Comparison of ENCODE assay signal across 8 mouse cellular contexts in the genomic region with DNA sequence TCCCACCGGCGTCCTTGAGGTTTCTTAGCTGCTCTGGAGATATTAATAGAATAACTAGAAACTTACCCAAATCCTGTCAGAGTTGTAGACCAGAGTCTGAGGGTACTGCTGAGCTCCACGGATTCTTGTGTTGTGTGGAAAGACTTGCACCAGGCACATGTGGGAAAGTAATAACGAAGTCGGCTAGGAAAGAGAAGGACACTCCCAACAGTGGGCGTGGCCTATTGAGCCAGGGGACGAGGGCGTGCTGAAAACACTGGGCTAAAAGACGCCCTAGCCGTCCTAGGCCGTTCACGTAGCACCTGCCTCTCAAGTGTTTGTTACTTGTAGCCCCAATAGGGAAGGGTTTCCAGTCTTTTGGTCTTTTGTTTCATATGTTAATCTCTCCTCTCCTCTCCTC. TPM values are rescaled to one million over a fixed set of nuclear protein-coding genes. Genes with fewer than 3 reads are reported as not detected.
A peak's percentile ranks its signal among the peaks of the same experiment; 100 is the strongest.
DNase-seq lines count a peak whose midpoint lies in the region; ATAC-seq and TF ChIP-seq lines count a peak whose summit lies in the region.

A gene (minus strand): TSS at position 351 of the 400 bp plus-strand sequence.

- no peak within 1 kb of the TSS for H3K4me3 ChIP-seq in embryonic facial prominence, embryonic 14.5 days (ENCODE audit: low read depth, low read length)
- peak within 1 kb of the TSS; percentile 22 for H3K4me3 ChIP-seq in heart, embryonic 11.5 days (ENCODE audit: low read depth, low read length)
- peak within 1 kb of the TSS; percentile 26 for H3K4me3 ChIP-seq in kidney, embryonic 16.5 days (ENCODE audit: low read length)
- H3K4me3 ChIP-seq in liver, adult 2 months (ENCODE audit: insufficient read depth, low read depth, low read length) = peak within 1 kb of the TSS; percentile 76
- H3K4me3 ChIP-seq in midbrain, postnatal 0 days (ENCODE audit: low read depth, low read length) = no peak within 1 kb of the TSS

- no peaks in the 10 kb centered on the region for H3K9me3 ChIP-seq in embryonic facial prominence, embryonic 14.5 days (ENCODE audit: control insufficient read depth, low read length)
- no peaks in the 10 kb centered on the region for H3K9me3 ChIP-seq in heart, embryonic 11.5 days (replicated peaks; ENCODE audit: control insufficient read depth, low read length)
- no peaks in the 10 kb centered on the region for H3K9me3 ChIP-seq in kidney, embryonic 16.5 days (ENCODE audit: low read length)
- H3K9me3 ChIP-seq in midbrain, postnatal 0 days (ENCODE audit: low read length) = no peaks in the 10 kb centered on the region

- no peak within 1 kb of the TSS for H3K27ac ChIP-seq in embryonic facial prominence, embryonic 14.5 days (replicated peaks; ENCODE audit: low read depth, low read length)
- no peak within 1 kb of the TSS for H3K27ac ChIP-seq in heart, embryonic 11.5 days (ENCODE audit: low read depth, low read length)
- H3K27ac ChIP-seq in kidney, embryonic 16.5 days (ENCODE audit: low read length) = no peak within 1 kb of the TSS
- peak within 1 kb of the TSS; percentile 96 for H3K27ac ChIP-seq in liver, adult 2 months (replicated peaks; ENCODE audit: insufficient read depth, low read depth, low read length)
- H3K27ac ChIP-seq in midbrain, postnatal 0 days (ENCODE audit: low read depth, low read length) = no peak within 1 kb of the TSS

- H3K27me3 ChIP-seq in embryonic facial prominence, embryonic 14.5 days (replicated peaks; ENCODE audit: control insufficient read depth, insufficient read depth, low read length) = no peaks in the 10 kb centered on the region
- H3K27me3 ChIP-seq in heart, embryonic 11.5 days (ENCODE audit: control insufficient read depth, insufficient read depth, low read length) = no peaks in the 10 kb centered on the region
- H3K27me3 ChIP-seq in kidney, embryonic 16.5 days (ENCODE audit: insufficient read depth, low read length) = no peaks in the 10 kb centered on the region
- no peaks in the 10 kb centered on the region for H3K27me3 ChIP-seq in liver, adult 2 months (ENCODE audit: control insufficient read depth, insufficient read depth, low read length)
- H3K27me3 ChIP-seq in midbrain, postnatal 0 days (ENCODE audit: insufficient read depth, low read length) = no peaks in the 10 kb centered on the region; the same call in 1 of the 2 replicates

- peaks cover 27% of the 10 kb centered on the region for H3K79me2 ChIP-seq in liver, adult 2 months (ENCODE audit: control insufficient read depth, insufficient read depth, low read length)

- H3K4me1 ChIP-seq in embryonic facial prominence, embryonic 14.5 days (ENCODE audit: control insufficient read depth, insufficient read depth, low read length) = peaks cover 4% of the 10 kb centered on the region; the same call in 1 of the 2 replicates
- peaks cover 12% of the 10 kb centered on the region; the same call in 1 of the 2 replicates for H3K4me1 ChIP-seq in heart, embryonic 11.5 days (ENCODE audit: control insufficient read depth, insufficient read depth, low read length)
- peaks cover 11% of the 10 kb centered on the region; the same call in 1 of the 2 replicates for H3K4me1 ChIP-seq in kidney, embryonic 16.5 days (ENCODE audit: insufficient read depth, low read length)
- peaks cover 26% of the 10 kb centered on the region for H3K4me1 ChIP-seq in liver, adult 2 months (ENCODE audit: control insufficient read depth, insufficient read depth, low read length)
- H3K4me1 ChIP-seq in midbrain, postnatal 0 days (ENCODE audit: insufficient read depth, low read length) = peaks cover 3% of the 10 kb centered on the region; the same call in 1 of the 2 replicates

- ATAC-seq in embryonic facial prominence, embryonic 14.5 days (ENCODE audit: low read depth) = peak; percentile 63; the same call in 1 of the 2 replicates
- ATAC-seq in heart, embryonic 11.5 days (replicated peaks; ENCODE audit: insufficient number of reproducible peaks, low FRiP score, low TSS enrichment) = 0 out of 2 replicates have a peak, but pooled peaks have one; percentile 25
- peak; percentile 50; the same call in 1 of the 2 replicates for ATAC-seq in kidney, embryonic 16.5 days (ENCODE audit: low FRiP score, low TSS enrichment)
- ATAC-seq in midbrain, postnatal 0 days (ENCODE audit: low FRiP score) = no peak

- peak; percentile 48; the same call in 1 of the 2 replicates for TF ChIP-seq POLR2A in liver, adult 2 months (IDR thresholded peaks at IDR 0.05; ENCODE audit: extremely low read depth, insufficient read depth, low read length)

- H3K9ac ChIP-seq in embryonic facial prominence, embryonic 14.5 days (ENCODE audit: low read depth, low read length) = no peak within 1 kb of the TSS
- H3K9ac ChIP-seq in heart, embryonic 11.5 days (ENCODE audit: low read depth, low read length) = 0 out of 2 replicates have a peak within 1 kb of the TSS, but pooled peaks have one; percentile 5
- H3K9ac ChIP-seq in kidney, embryonic 16.5 days (replicated peaks; ENCODE audit: low read length) = no peak within 1 kb of the TSS
- H3K9ac ChIP-seq in liver, adult 2 months (ENCODE audit: low read depth, low read length) = peak within 1 kb of the TSS; percentile 88
- H3K9ac ChIP-seq in midbrain, postnatal 0 days (replicated peaks; ENCODE audit: low read length, poor library complexity, severe bottlenecking) = no peak within 1 kb of the TSS

- peak; percentile 7 to 25 for DNase-seq in frontal cortex, adult 2 months (ENCODE audit: extremely low spot score in 1 of 2, low spot score in 1 of 2)
- no peak for DNase-seq in frontal cortex, postnatal 25 days (ENCODE audit: low spot score in 2 of 2)
- DNase-seq in embryonic facial prominence, embryonic 14.5 days (ENCODE audit: low spot score) = peak; percentile 80
- DNase-seq in liver, adult 2 months (ENCODE audit: extremely low read depth, low read depth, low spot score) = peak; percentile 97
- DNase-seq in midbrain, postnatal 0 days (ENCODE audit: low spot score) = no peak
- peak; percentile 12 for DNase-seq in thymus, postnatal 25 days

- TF ChIP-seq CTCF in liver, adult 2 months (IDR thresholded peaks at IDR 0.05; ENCODE audit: low read depth, low read length) = no peak
- TF ChIP-seq CTCF in midbrain, postnatal 0 days (IDR thresholded peaks at IDR 0.05) = no peak

- H3K4me2 ChIP-seq in embryonic facial prominence, embryonic 14.5 days (ENCODE audit: low read depth, low read length) = peak within 1 kb of the TSS; percentile 28
- peak within 1 kb of the TSS; percentile 63 for H3K4me2 ChIP-seq in heart, embryonic 11.5 days
- peak within 1 kb of the TSS; percentile 49 for H3K4me2 ChIP-seq in kidney, embryonic 16.5 days (replicated peaks; ENCODE audit: low read depth, low read length)
- H3K4me2 ChIP-seq in midbrain, postnatal 0 days (ENCODE audit: low read depth, low read length, poor library complexity, severe bottlenecking) = no peak within 1 kb of the TSS

- H3K36me3 ChIP-seq in embryonic facial prominence, embryonic 14.5 days (ENCODE audit: control insufficient read depth, insufficient read depth, low read length) = no peaks in the 10 kb centered on the region
- H3K36me3 ChIP-seq in heart, embryonic 11.5 days (ENCODE audit: control insufficient read depth, insufficient read depth, low read length) = no peaks in the 10 kb centered on the region
- H3K36me3 ChIP-seq in kidney, embryonic 16.5 days (ENCODE audit: insufficient read depth, low read length) = no peaks in the 10 kb centered on the region
- peaks cover 7% of the 10 kb centered on the region; the same call in 1 of the 2 replicates for H3K36me3 ChIP-seq in liver, adult 2 months (ENCODE audit: control insufficient read depth, insufficient read depth, low read length)
- no peaks in the 10 kb centered on the region for H3K36me3 ChIP-seq in midbrain, postnatal 0 days (ENCODE audit: insufficient read depth, low read length)

- WGBS in embryonic facial prominence, embryonic 14.5 days = 4% methylated on average over 12 of the region's 12 CpGs
- WGBS in heart, embryonic 11.5 days (ENCODE audit: insufficient replicate concordance) = 4% methylated on average over 12 of the region's 12 CpGs
- 4% methylated on average over 12 of the region's 12 CpGs for WGBS in kidney, embryonic 16.5 days
- WGBS in liver, adult 2 months = 4% methylated on average over 12 of the region's 12 CpGs
- 10% methylated on average over 12 of the region's 12 CpGs for WGBS in midbrain, postnatal 0 days

RNA-seq across cellular contexts. Expression of the gene that starts here (rescaled TPM):
- polyA plus RNA-seq in frontal cortex, adult 2 months (2012; rRNA removed) = 32.5 and 36.8 TPM in 2 replicates
- polyA plus RNA-seq in embryonic facial prominence, embryonic 14.5 days (2014; fragmentation: Nextera tagmentation; extraction: Ambion mirVana) = 25.8 and 30.1 TPM in 2 replicates
- 11.5 and 22.6 TPM in 2 replicates for polyA plus RNA-seq in heart, embryonic 11.5 days (2014; fragmentation: Nextera tagmentation; extraction: Ambion mirVana)
- 45.2 and 45.4 TPM in 2 replicates for polyA plus RNA-seq in kidney, embryonic 16.5 days (2015; fragmentation: Nextera tagmentation; extraction: Ambion mirVana)
- 252 and 306 TPM in 2 replicates for total RNA-seq in liver, adult 2 months (2014; rRNA removed)
- polyA plus RNA-seq in liver, adult 2 months (2012; rRNA removed) = 212 and 246 TPM in 2 replicates
- total RNA-seq in midbrain, postnatal 0 days (2014; rRNA removed) = 39.0 and 42.5 TPM in 2 replicates
- polyA plus RNA-seq in midbrain, postnatal 0 days (2015; fragmentation: Nextera tagmentation; extraction: Ambion mirVana) = 25.3 and 26.6 TPM in 2 replicates

Comparison
In these comparisons a context has a peak if more than half of its experiments do, and no peak if none do; other contexts are left out.
1. DNase-seq: peak in frontal cortex, adult 2 months (2 of 2), embryonic facial prominence, embryonic 14.5 days (single experiment), liver, adult 2 months (single experiment) and thymus, postnatal 25 days (single experiment); none in frontal cortex, postnatal 25 days (0 of 2) and midbrain, postnatal 0 days (single experiment).
2. H3K4me3 ChIP-seq: peak in heart, embryonic 11.5 days (single experiment), kidney, embryonic 16.5 days (single experiment) and liver, adult 2 months (single experiment); none in embryonic facial prominence, embryonic 14.5 days (single experiment) and midbrain, postnatal 0 days (single experiment).
3. H3K9ac ChIP-seq: peak in heart, embryonic 11.5 days (single experiment) and liver, adult 2 months (single experiment); none in embryonic facial prominence, embryonic 14.5 days (single experiment), kidney, embryonic 16.5 days (single experiment) and midbrain, postnatal 0 days (single experiment).